Mouse (Mus musculus): Measurements from ENCODE around the gene Pus7l.

GRCm38 (mm10) chr15:94571501-94571900 is 28.2 kb upstream of the Pus7l start:
- TF ChIP-seq CTCF (IDR thresholded peaks at IDR 0.05; ENCODE audit: low read depth) = no peak
- TF ChIP-seq EP300 (IDR thresholded peaks at IDR 0.05; ENCODE audit: low read depth) = no peak
